Mouse (Mus musculus) C2C12 (cell line): ENCODE results near the gene Pde11a. TPM values are rescaled to one million over a fixed set of nuclear protein-coding genes. Genes with fewer than 3 reads are reported as not detected.

Experiments
- H3K27me3 ChIP-seq: one replicate; pipeline ENCODE4 v1.6.1; 2011; ENCODE audit not compliant: control insufficient read depth, insufficient read depth, insufficient read length
- H3K36me3 ChIP-seq: one replicate; pipeline ENCODE4 v1.6.1; 2011; ENCODE audit not compliant: control insufficient read depth, insufficient read depth
- H3K4me3 ChIP-seq: one replicate; pipeline ENCODE4 v1.5.1; 2011; ENCODE audit warnings: mild to moderate bottlenecking, control low read depth; ENCODE audit not compliant: poor library complexity, insufficient read depth, severe bottlenecking
- H3K79me2 ChIP-seq: one replicate; pipeline ENCODE4 v1.6.1; 2011; ENCODE audit not compliant: control insufficient read depth, insufficient read depth
- H3K79me3 ChIP-seq: one replicate; pipeline ENCODE4 v1.6.1; 2011; ENCODE audit warnings: low read depth, control low read depth
- H3ac ChIP-seq: one replicate; pipeline ENCODE3; 2011; ENCODE audit warnings: low read depth; ENCODE audit not compliant: control insufficient read depth, insufficient read length
- CEBPB ChIP-seq: IDR thresholded peaks from one replicate; pipeline ENCODE4 v1.6.1; 2011; ENCODE audit warnings: low read depth, mild to moderate bottlenecking, control low read depth, moderate library complexity
- CTCF ChIP-seq: IDR thresholded peaks from one replicate; pipeline ENCODE4 v1.5.1; 2011; ENCODE audit not compliant: control insufficient read depth, insufficient read depth, insufficient read length
- FOSL1 ChIP-seq: IDR thresholded peaks from one replicate; pipeline ENCODE4 v1.8.0; 2011; ENCODE audit warnings: mild to moderate bottlenecking, low read length; ENCODE audit not compliant: poor library complexity, insufficient read depth, severe bottlenecking
- MAX ChIP-seq: IDR thresholded peaks from one replicate; pipeline ENCODE4 v1.6.1; 2011; ENCODE audit warnings: mild to moderate bottlenecking, control low read depth
- MYOD1 ChIP-seq: IDR thresholded peaks from one replicate; pipeline ENCODE4 v1.6.1; 2011; ENCODE audit warnings: low read depth; ENCODE audit not compliant: control insufficient read depth, insufficient read length
- MYOG ChIP-seq: IDR thresholded peaks from one replicate; pipeline ENCODE4 v1.6.1; 2011; ENCODE audit not compliant: control insufficient read depth, insufficient read length; ENCODE audit errors: extremely low read depth
- USF1 ChIP-seq: IDR thresholded peaks from one replicate; pipeline ENCODE4 v1.6.1; 2011; ENCODE audit warnings: low read depth, mild to moderate bottlenecking, control low read depth, moderate library complexity
- polyA plus RNA-seq: library from polyadenylated mRNA; unstranded; fragments of >200 nt; fragmentation: generic; extraction: Trizol; gene quantifications from one replicate; pipeline ENCODE4 v1.2.1, GENCODE M21; 2012; ENCODE audit warnings: missing spikeins

Gene Pde11a
- polyA plus RNA-seq, 1 experiment, result not detected

DNA sequence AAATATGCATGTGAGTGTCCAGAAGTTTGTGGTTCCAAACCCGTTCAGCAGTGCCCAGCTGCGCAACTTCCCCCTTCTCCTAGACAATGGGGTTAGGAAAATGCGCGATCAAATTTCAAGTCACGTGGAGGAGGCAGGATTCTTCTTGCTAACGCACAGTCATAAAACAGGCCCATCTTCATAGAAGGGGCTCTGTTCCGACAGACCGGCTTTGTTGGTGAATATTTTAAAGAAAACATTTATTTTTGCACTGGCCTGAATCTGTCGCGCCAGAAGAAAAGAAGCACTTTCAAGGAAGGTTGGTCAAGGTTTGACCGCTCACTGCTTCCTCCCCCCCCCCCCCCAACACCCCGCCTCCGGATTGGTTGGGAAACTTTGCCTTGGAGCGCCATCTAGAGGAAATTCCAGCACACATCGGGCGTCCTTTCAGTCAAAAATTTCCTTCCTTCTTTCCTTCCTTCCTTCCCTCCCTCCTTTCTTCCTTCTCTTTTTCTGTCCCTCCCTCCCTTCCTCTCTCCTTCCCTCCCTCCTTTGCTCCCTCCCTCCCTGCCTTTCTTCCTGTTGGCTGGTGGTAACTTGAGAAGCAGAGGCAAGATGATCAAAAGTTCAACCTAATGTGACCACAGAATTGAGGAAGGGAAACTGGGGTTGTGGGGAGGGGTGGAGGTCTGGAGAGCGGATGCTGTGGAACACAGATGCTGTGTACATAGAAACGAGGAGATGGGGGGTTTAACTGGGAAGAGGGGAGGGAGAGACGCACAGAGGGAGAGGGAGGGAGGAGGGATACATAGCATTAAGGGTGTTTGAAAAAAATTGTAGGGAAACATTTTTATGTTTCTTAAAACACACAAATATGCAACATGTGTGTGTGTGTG, 267.9 kb downstream of the Pde11a start:
- TF ChIP-seq CTCF, result peak; percentile 50
- no peak for TF ChIP-seq MYOD1
- no peak for TF ChIP-seq MYOG
- TF ChIP-seq USF1, result peak; percentile 100
- peak; percentile 91 for TF ChIP-seq MAX
- peak overlapping the region; percentile 27 for H3K4me3 ChIP-seq

DNA sequence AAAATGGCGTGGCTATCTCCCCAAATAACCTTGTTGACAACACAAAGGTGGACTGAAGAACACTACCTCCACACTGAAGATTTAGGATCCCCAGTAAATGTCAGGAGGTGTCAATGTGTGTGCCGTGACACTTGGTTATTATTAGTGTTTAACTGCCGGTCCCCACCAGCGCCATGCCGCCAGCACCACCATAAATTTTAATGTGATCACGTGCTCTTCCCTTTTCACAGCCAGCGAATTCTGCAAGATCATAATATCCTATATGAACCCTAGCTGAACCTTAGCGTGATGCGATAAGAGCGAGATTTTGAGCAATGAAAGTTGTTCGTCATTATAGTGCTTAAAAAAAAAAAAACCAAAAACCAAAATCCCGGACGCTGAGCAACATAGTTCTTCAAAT, 269.3 kb downstream of the Pde11a start:
- Histone ChIP-seq H3ac (no peak overlapping the region), H3K79me3 (no peaks in the 10 kb centered on the region), H3K4me3 (no peak overlapping the region), H3K27me3 (peaks cover 14% of the 10 kb centered on the region), H3K79me2 (no peaks in the 10 kb centered on the region), H3K36me3 (no peaks in the 10 kb centered on the region)
- TF ChIP-seq MYOG (no peak), FOSL1 (no peak), USF1 (no peak), MAX (no peak), CTCF (no peak), CEBPB (no peak), MYOD1 (no peak)

More for the DNA sequence above, 267.9 kb downstream of the Pde11a start:
- Histone ChIP-seq H3K79me3 (no peaks in the 10 kb centered on the region), H3K79me2 (no peaks in the 10 kb centered on the region), H3K27me3 (peaks cover 14% of the 10 kb centered on the region), H3K36me3 (no peaks in the 10 kb centered on the region), H3ac (peak overlapping the region; percentile 18)

DNA sequence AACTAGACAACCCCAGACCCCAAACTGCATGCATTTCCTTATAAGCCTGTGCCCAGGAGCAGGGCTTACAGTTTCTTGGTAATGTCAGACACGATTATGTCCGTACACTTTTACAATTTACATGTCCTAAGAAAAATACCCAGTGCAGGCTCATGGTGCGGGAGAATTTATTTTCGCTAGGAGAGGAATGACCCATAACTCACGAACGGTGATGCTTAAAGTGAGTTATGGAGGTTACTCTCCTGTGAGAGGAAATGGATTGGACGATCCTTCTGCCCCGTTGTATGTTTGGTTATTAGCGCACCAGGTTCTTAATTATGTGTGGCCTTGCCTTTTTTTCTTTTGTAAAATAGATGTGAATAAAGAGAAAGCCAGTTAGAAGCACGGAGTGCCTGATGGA, 270.4 kb downstream of the Pde11a start:
- Histone ChIP-seq H3K4me3 (no peak overlapping the region), H3K79me2 (no peaks in the 10 kb centered on the region), H3K36me3 (no peaks in the 10 kb centered on the region), H3K27me3 (peaks cover 4% of the 10 kb centered on the region), H3K79me3 (no peaks in the 10 kb centered on the region), H3ac (no peak overlapping the region)
- TF ChIP-seq CTCF (no peak), MYOD1 (no peak), USF1 (no peak), CEBPB (no peak), MYOG (no peak)

DNA sequence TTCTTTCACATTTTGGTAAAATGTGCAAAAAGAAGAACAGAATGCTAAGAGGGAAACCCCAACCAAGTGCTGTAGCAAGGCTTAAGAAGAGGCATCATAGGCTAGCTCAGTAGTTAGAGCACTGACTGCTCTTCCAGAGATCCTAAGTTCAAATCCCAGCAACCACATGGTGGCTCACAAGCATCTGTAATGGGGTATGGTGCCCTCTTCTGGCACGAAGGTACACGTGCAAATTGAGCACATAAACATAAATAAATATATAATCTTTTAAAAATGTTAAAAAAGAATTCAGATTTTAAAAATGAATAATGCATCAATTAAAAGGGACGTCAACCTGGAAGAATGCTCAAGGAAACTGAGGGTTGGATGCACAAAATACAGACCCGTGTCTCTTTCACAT, 271.4 kb downstream of the Pde11a start:
- H3K4me3 ChIP-seq, result no peak overlapping the region
- no peak overlapping the region for H3ac ChIP-seq
- no peaks in the 10 kb centered on the region for H3K79me2 ChIP-seq
- no peaks in the 10 kb centered on the region for H3K79me3 ChIP-seq
- TF ChIP-seq CEBPB, result no peak
- no peak for TF ChIP-seq FOSL1
- no peak for TF ChIP-seq MYOD1
- no peak for TF ChIP-seq USF1
- no peaks in the 10 kb centered on the region for H3K27me3 ChIP-seq
- no peaks in the 10 kb centered on the region for H3K36me3 ChIP-seq

DNA sequence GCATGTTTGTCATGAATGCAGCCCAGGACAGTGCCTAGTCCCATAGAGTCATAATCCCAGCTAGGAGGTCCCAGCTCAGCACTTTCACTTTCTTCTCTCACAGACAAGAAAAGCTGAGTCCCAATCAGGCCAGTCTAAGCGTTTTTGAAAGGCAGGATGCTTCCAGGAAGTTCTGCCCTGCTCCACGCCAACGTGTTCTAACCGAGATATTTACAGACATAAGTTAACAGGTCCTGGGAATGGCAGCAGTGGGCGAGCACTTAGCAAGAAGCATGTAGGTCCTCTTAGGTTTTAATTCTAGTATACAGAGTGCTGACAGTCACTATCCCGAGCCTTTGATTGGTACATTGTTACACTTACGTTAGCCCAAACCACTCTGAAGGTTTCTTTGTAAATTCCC, 273.3 kb downstream of the Pde11a start:
- H3K27me3 ChIP-seq, result no peaks in the 10 kb centered on the region
- H3K4me3 ChIP-seq, result no peak overlapping the region
- H3K79me2 ChIP-seq, result no peaks in the 10 kb centered on the region
- H3ac ChIP-seq, result no peak overlapping the region
- TF ChIP-seq MYOD1 (no peak), CEBPB (no peak), MYOG (no peak), MAX (no peak), FOSL1 (no peak), USF1 (no peak), CTCF (no peak)
- no peaks in the 10 kb centered on the region for H3K36me3 ChIP-seq
- no peaks in the 10 kb centered on the region for H3K79me3 ChIP-seq

DNA sequence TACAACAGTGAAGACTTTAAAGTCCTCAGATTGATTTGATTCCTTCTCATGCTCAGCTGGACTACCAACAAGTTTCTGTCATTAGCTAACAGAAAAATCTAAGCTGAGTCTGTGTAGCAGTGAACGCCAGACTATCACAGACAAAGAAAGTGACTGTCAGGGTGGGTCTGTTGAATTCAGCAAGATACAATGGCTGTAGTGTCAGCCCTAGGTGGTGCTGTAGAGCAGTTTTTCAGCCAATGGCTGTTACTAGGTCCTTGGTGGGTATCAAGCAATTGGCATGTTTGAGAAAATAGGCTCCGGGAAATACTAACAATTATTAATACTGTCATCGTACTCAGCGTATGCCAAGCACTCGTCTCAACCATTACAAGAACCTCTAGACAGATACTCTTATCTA, 274.5 kb downstream of the Pde11a start:
- Histone ChIP-seq H3ac (no peak overlapping the region), H3K79me2 (no peaks in the 10 kb centered on the region), H3K36me3 (no peaks in the 10 kb centered on the region), H3K79me3 (no peaks in the 10 kb centered on the region), H3K4me3 (no peak overlapping the region), H3K27me3 (no peaks in the 10 kb centered on the region)
- TF ChIP-seq MYOG (no peak), MYOD1 (no peak), USF1 (no peak), CEBPB (no peak), FOSL1 (no peak), CTCF (no peak), MAX (no peak)
